Mouse (Mus musculus) frontal cortex, postnatal 10 days (tissue): ENCODE results near the gene Pars2.

Source experiments
- DNase-seq, 2 experiments: peaks; one replicate each; pipeline ENCODE4 v3.0.0; 2022; ENCODE audit warnings: low spot score in 2 of 2, mixed read lengths in 1 of 2

Pars2 gene

DNA sequence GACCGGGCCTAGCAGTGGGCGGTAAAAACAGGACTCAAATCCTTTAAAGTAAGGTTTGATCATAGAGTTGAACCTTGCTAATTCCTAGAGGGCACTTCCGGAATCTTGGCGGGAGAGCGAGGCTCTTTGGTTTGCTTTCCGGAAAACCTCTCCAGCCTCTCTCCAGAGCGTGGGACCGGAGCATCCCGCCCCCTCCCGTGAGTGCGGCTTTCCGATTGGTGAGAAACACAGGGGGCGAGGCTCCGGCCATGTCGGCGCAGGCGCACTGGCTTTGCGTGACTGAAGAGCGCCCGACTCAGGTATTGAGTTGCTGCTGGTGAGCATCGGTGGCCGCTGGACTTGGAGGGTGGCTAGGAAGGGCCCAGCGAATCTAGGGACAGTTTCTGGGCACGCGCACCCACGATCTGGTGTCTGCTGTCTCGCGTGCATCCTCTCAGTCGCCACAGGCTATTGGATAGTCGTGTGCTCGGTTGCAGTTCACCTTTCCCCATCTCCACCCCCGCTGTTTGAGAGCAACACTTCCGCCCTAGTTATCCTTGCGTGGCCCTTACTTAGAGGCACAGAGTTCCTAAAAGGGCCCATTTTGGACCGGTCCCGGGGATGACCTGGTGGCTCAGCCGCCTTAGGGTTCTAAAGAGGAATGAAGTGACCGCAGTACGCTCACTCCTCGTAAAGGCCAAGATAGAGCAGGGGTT, at the start of gene Pars2:
Gene Pars2, plus strand, starts transcription at position 237 of the 695 bp plus-strand sequence.
- DNase-seq, result peak; percentile 97

GRCm38 (mm10) chr4:106606639-106607554, 44.0 kb upstream of the Pars2 start:
- DNase-seq, result no peak

- DNase-seq, result no peak
Measured at GRCm38 (mm10) chr4:106607905-106608304, 43.0 kb upstream of the Pars2 start.

DNA sequence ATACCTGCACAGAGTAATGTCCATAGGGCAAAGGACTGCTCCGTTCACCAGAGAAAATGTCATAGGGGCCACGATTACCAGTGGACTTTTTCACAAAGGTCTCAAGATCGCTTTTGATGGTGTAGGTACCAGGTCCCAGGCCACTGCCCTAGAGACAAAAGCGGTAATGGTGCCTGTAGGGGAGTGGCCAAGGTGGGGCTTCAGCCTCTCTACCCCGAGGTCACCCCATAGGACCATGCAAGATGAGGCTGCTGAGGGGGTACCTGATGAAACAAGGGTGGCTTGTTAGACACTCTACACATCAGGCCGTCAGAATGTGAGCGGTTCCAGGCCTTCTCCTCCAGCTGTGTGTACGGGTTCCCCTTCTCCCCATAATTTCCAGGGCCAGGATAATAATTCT, 37.8 kb upstream of the Pars2 start:
- DNase-seq, result no peak

DNA sequence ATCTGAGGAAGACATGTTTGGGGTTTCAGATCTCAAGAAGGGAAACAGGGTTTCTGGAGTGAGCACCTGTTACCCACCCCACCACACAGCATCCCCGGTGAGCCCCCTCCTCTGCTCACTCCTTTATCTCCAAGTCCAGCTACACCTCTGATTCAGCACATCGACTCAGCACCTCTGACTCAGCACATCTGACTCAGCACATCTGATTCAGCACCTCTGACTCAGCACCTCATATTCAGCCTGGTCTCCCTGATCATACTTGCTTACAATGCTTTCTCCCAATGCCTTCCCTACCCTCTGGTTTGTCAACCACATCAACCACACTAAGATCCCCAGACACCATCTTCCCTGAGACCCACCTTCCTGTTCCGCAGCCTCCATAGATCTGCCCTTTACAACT, 37.3 kb upstream of the Pars2 start:
- DNase-seq, result no peak

DNA sequence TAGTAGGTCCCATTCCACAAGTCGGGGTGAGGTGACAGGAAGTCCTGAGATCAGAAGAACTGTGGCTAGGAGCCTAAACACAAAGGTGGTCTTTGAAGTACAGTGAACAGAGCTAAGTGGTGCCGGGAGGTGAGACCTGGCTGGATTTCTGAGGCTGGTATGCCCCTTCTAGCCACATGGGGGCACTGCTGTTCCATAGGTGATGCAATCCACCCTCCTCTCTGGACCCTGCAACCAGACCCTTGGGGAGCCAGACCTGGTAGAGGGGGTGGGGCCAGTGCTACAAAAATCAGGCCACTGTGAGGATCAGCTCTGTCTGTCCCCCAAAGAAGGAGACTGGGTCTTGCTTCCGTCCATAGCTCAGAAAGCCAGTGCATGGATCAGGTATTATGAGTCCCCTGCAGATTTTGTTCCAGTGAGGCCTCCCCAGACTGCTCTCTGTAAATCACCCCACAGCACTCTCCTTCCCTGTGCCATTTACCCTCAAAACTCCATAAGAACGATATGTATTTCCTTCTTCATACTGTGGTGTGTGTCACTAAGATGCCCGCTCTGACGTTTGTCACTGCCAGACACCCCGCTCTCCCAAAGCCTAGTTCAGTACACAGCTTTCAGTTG, 36.6 kb upstream of the Pars2 start:
- DNase-seq, result peak; percentile 52 to 75

- no peak for DNase-seq
Measured at GRCm38 (mm10) chr4:106614881-106615280, 36.0 kb upstream of the Pars2 start.

DNA sequence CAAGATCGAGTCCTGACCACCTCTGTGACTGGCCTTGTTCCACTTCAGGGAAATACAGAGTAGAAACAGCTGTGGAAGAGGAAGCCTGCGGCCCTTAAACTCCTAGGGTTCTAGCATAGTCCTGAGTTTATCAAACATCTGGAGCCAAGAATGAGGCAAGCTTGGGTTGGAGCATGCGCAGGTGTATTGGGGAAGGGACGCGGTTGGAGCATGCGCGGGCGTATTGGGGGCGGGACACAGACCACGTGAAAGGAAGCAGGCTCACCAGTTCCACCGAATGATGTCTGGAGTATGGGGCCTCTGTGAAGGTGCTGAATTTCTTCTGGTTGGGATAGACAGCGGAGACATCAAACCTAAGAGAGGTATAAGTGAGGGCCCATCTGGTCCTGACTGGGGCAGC, 35.2 kb upstream of the Pars2 start:
- no peak for DNase-seq

DNA sequence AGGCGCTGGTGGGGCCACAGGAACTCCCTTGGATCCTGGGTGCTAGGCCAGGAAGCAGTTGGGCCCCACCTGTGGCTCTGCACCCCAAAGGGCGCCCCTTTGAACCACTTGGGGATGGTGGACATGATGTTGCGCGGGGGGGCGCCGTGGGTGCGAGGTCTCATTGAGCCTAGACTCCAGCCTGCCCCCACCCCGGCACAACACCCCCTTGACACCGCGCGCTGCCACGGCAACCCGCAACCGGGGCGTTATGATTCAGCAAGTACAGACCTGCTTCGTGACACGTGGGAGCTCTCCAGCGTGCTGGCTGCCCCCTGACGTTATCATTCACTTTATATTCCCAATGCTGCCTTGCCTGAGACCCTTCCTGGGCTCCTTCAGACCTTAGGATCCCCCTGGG, 33.8 kb upstream of the Pars2 start, which contains the start of gene Lexm:
Gene Lexm, minus strand, starts transcription at position 186 of the 400 bp plus-strand sequence.
- DNase-seq, result no peak

- no peak for DNase-seq
Measured at GRCm38 (mm10) chr4:106618898-106619297, 32.0 kb upstream of the Pars2 start.

DNA sequence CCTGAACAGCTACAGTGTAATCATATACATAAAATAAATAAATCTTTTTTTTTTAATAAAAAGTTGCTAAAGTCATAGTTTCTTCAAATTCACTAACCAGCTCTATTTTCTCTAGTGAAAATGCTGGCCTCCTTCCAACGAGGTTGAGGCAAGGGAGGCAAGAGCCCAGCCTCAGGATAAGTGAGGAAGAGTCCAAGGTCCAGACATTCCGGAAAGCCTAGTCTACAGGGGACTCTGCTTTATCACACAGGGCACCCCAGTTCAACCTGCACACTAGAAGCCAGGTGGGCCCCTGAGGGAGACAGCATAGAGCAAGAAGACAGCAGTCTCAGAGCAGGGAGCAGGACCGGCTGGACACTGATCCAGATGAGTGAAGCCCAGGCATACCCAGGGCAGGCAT, 29.4 kb upstream of the Pars2 start:
- no peak for DNase-seq

DNA sequence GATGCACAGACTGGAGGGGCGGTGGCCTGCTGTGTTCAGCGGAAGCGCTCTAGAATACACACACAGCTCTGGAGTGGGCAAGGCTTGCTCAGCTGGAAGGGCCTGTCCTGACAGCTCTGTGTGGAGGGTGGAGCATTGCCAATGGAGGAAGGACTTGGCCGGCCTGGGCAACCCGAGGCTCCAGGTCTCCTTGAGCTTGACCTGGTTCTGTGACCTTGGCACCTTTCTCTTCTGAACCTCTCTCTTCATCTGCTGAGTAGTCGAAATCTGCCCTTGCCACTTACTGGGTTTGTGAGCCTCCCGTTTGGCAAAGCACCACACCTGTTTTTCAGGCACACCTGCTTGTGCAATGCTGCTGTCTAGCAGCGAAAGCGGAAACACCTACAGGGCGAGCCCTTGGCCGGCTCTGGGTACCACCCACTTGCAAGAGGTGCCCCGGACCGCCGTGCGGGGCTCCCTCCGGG, 28.8 kb upstream of the Pars2 start, which contains the start of gene Ttc22:
Gene Ttc22, plus strand, starts transcription at position 403 of the 464 bp plus-strand sequence.
- no peak for DNase-seq

DNA sequence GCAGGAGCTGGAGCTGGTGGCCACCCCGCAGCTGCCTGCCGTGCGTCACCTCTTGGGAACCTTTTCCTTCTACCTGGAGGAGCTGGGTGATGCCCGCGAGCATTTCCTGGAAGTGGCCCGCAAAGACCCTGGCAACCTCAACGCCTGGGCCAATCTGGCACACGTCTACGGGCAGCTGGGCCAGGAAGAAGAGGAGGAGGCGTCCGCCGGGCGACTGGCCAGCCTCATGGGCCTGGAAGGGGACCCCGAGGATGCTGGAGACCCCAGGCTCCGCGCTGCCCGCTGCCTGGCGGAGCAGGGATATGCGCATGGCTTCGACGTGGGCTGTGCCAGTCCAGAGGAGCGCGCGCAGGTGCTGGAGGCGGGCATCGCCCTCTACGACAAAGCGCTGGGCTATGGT, 28.2 kb upstream of the Pars2 start:
- no peak for DNase-seq

- DNase-seq, result no peak
Measured at GRCm38 (mm10) chr4:106624271-106624670, 26.6 kb upstream of the Pars2 start.

GRCm38 (mm10) chr4:106627809-106628208, 23.1 kb upstream of the Pars2 start:
- no peak for DNase-seq

DNA sequence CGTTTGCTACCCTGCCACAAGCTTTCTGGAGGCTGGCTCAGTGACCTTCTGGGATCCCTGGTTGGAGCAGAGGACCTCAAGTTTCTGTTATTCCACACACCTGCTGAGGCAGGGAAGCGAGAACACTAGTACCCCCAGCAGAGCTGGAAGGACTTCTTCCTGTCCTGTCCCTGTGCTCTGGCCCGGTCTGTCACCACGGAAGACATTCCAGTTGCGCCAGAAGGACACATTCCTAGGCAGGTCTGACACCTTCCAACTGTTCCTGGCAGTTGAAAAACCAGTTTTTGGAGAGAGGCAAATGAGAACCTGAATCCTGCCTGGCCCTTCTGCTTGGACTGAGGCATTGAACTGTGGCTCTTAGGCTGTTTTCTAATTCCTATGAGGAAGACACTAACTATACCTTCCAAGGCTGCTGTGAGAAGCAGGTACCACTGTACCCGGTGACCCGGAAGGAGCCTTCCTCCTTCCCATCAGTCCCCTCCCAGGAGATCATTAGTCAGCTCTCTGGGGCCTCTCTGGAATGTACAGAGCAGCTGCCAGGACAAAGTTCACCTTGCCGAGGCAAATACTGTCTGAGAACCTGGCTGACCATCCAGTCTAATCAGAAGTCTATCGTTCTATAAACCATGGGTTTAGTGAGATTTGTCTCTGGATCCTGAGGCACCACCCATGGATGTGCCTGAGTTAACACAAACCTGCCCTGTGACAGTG, 22.1 kb upstream of the Pars2 start:
- no peak for DNase-seq

DNA sequence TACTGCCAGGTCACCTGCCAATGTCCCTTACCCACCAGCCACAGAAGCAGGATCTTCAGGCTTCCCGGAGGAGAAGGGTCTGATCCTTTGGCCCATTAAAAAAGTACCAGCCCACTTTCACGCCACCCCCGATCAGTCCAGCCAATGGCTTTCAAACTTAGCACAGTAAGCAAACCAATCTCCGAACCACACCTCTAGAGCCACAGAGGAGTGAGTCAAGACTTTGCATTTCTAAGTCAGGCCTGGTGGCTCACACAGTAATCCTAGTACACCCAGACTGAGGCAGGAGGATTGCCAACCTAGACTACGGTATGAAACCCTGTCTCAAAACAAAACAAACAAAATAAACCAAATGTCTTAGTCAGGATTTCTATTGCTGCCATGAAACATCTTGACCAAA, 21.5 kb upstream of the Pars2 start:
- no peak for DNase-seq

DNA sequence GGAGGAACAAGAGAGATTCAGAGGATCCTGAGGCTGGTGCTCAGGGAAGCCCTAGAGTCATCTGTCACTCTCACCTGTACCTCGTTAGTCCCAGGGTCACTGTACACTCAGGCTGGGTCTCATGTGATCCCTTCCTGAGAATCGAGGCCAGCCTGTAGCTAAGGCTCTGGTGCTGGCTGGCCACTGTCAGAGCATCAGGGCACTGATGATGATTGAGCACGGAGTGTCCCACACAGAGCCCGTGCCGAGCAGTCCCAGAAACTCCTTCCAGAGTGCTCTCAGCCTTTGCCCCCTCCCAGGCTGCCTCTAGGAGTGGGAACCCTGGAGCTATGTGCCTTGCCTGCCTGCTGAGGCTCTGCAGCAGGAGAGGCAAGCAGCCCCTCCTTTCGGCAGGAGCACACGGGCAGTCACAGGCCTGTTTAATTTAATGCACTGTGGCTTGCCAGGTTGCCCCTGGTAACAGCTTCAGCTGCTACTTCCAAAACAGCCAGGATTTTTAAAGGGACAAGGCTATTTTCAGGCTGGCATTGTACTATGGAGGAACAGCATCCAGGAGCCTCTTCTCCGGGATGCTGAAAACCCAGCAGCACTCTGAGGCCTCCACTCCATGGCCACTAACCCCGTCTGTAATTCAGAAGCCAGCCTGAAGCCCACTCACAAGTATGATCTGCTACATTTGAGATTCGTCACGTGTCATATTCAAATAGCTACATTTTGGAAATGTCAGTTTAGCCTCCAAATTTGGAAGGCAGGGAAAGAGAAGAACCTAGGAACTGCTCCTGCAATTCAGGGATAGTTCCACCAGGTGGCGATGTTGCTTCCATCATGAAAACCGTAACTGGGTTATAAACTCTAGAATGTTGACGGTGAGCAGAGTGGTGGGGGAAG, 20.3 kb upstream of the Pars2 start:
- peak; percentile 83 to 84 for DNase-seq

- no peak for DNase-seq
Measured at GRCm38 (mm10) chr4:106632313-106632712, 18.6 kb upstream of the Pars2 start.

- no peak for DNase-seq
Measured at GRCm38 (mm10) chr4:106633281-106634085, 17.4 kb upstream of the Pars2 start.
